Mouse (Mus musculus): Measurements from ENCODE around the gene Tenm4.

GRCm38 (mm10) chr7:96619930-96620472 is 449.0 kb downstream of the Tenm4 start:
- TF ChIP-seq MAFK (IDR thresholded peaks at IDR 0.05; ENCODE audit: insufficient read depth, low read depth, low read length) (no peak), ZNF384 (IDR thresholded peaks at IDR 0.05; ENCODE audit: low read depth, low read length) (no peak), ZC3H11A (IDR thresholded peaks at IDR 0.05; ENCODE audit: borderline replicate concordance, low read depth, low read length) (no peak), HCFC1 (IDR thresholded peaks at IDR 0.05; ENCODE audit: borderline replicate concordance, insufficient read depth, low read length) (no peak)
